Mouse (Mus musculus) liver, postnatal 0 days (tissue): ENCODE data around the gene Ifi213. TPM values are rescaled to one million over a fixed set of nuclear protein-coding genes. Genes with fewer than 3 reads are reported as not detected.
"Not testable (repeated sequence)": the region's sequence is repeated elsewhere in the genome, so short reads cannot be mapped to it uniquely, and the experiment has no call there.

Experiments used
- ATAC-seq: fragments of 200-750 bp; cut with Nextera tagmentation; 2 replicates; pipeline ENCODE4 v1.8.0; 2017; ENCODE audit warnings: mild to moderate bottlenecking, moderate library complexity
- DNase-seq: peaks from one replicate; pipeline ENCODE4 v3.0.0-alpha.2; 2016
- H3K27ac ChIP-seq: fragments of 300-500 bp; sonication (generic); 2 replicates; pipeline ENCODE4 v1.5.1; 2014; ENCODE audit warnings: antibody characterized with exemption, moderate library complexity, mild to moderate bottlenecking, low read depth
- H3K27me3 ChIP-seq: fragments of 300-500 bp; sonication (generic); 2 replicates; pipeline ENCODE4 v1.6.1; 2014; ENCODE audit warnings: low read length, control low read depth, mixed read lengths; ENCODE audit not compliant: insufficient read depth
- H3K36me3 ChIP-seq: fragments of 300-500 bp; sonication (generic); replicated peaks from 2 replicates; pipeline ENCODE4 v1.6.1; 2014; ENCODE audit warnings: mild to moderate bottlenecking, control low read depth, low read length, moderate library complexity, mixed read lengths; ENCODE audit not compliant: insufficient read depth
- H3K4me1 ChIP-seq: fragments of 300-500 bp; sonication (generic); 2 replicates; pipeline ENCODE4 v1.6.1; 2014; ENCODE audit warnings: antibody characterized with exemption, mild to moderate bottlenecking, control low read depth; ENCODE audit not compliant: insufficient read depth
- H3K4me2 ChIP-seq: fragments of 300-500 bp; sonication (generic); 2 replicates; pipeline ENCODE4 v1.6.1; 2014; ENCODE audit warnings: low read depth, mild to moderate bottlenecking, low read length, moderate library complexity, mixed read lengths
- H3K4me3 ChIP-seq: fragments of 300-500 bp; sonication (generic); 2 replicates; pipeline ENCODE4 v1.5.1; 2014; ENCODE audit warnings: low read depth, low read length
- H3K9ac ChIP-seq: fragments of 300-500 bp; sonication (generic); replicated peaks from 2 replicates; pipeline ENCODE4 v1.6.1; 2014; ENCODE audit warnings: mild to moderate bottlenecking, moderate library complexity
- H3K9me3 ChIP-seq: fragments of 300-500 bp; sonication (generic); 2 replicates; pipeline ENCODE4 v1.6.1; 2016; ENCODE audit warnings: mild to moderate bottlenecking, control low read depth, low read length, mixed read lengths
- CTCF ChIP-seq: sonication (generic); IDR thresholded peaks from 2 replicates; pipeline ENCODE4 v1.5.1; 2016; ENCODE audit warnings: antibody characterized with exemption, low read depth
- EP300 ChIP-seq: IDR thresholded peaks from 2 replicates; pipeline ENCODE4 v1.6.1; 2016; ENCODE audit warnings: antibody characterized with exemption, low read depth, mild to moderate bottlenecking
- WGBS: fragments of 180-500 bp; shearing (Covaris S2); extraction: QIAGEN DNeasy Blood & Tissue Kit; methylation state at CpG from one replicate; pipeline ENCODE4 v1.1.7; 2014; ENCODE audit not compliant: insufficient replicate concordance; 5-methylcytosine and 5-hydroxymethylcytosine counted together
- polyA plus RNA-seq: library from polyadenylated mRNA; unstranded; fragments of >200 nt; fragmentation: Nextera tagmentation; extraction: Ambion mirVana; gene quantifications from 2 replicates; pipeline ENCODE4 v1.2.1, GENCODE M21; 2015

Ifi213 gene
- 0.75 and 1.5 TPM in 2 replicates for polyA plus RNA-seq

GRCm38 (mm10) chr1:173598838-173599494, at the start of gene Ifi213:
Gene Ifi213 (minus strand): TSS chr1:173599274.
- H3K27ac ChIP-seq, H3K27me3 ChIP-seq, H3K4me1 ChIP-seq, H3K4me3 ChIP-seq, H3K9me3 ChIP-seq, H3K36me3 ChIP-seq, H3K9ac ChIP-seq, ATAC-seq, DNase-seq, H3K4me2 ChIP-seq: not testable (repeated sequence)
- 51% methylated on average over 3 of the region's 3 CpGs for WGBS

GRCm38 (mm10) chr1:173645393-173645792, 46.3 kb upstream of the Ifi213 start:
- 72% methylated on average over 2 of the region's 2 CpGs for WGBS
- Histone ChIP-seq H3K36me3 (no peaks in the 10 kb centered on the region), H3K4me3 (no peak overlapping the region), H3K4me1 (no peaks in the 10 kb centered on the region), H3K27me3 (no peaks in the 10 kb centered on the region), H3K27ac (no peak overlapping the region), H3K9ac (no peak overlapping the region), H3K4me2 (no peak overlapping the region), H3K9me3 (no peaks in the 10 kb centered on the region)
- no peak for ATAC-seq
- DNase-seq: no peak
- TF ChIP-seq CTCF: no peak
- no peak for TF ChIP-seq EP300

- DNase-seq (no peak), ATAC-seq (no peak)
- Histone ChIP-seq H3K9ac (no peak overlapping the region), H3K4me2 (no peak overlapping the region), H3K36me3 (no peaks in the 10 kb centered on the region), H3K9me3 (no peaks in the 10 kb centered on the region), H3K4me1 (no peaks in the 10 kb centered on the region), H3K27me3 (no peaks in the 10 kb centered on the region), H3K4me3 (no peak overlapping the region; the same call in 1 of the 2 replicates), H3K27ac (no peak overlapping the region)
- WGBS: 49% methylated on average over 5 of the region's 5 CpGs
- TF ChIP-seq CTCF (no peak), EP300 (no peak)
These were observed 35.0 kb upstream of the Ifi213 start for GRCm38 (mm10) chr1:173633969-173634645.

- ATAC-seq: peak; percentile 55
- H3K27ac ChIP-seq: 0 out of 2 replicates have a peak within 1 kb of the TSS, but pooled peaks have one; percentile 39
- not testable (repeated sequence) for H3K4me1 ChIP-seq, H3K36me3 ChIP-seq, H3K4me3 ChIP-seq, H3K9ac ChIP-seq, H3K27me3 ChIP-seq, H3K9me3 ChIP-seq, H3K4me2 ChIP-seq, DNase-seq
- 27% methylated on average over 2 of the region's 2 CpGs for WGBS
These were observed 31.5 kb upstream of the Ifi213 start, which contains the start of gene Ifi209 for GRCm38 (mm10) chr1:173630622-173631021. Gene Ifi209 (plus strand): TSS chr1:173630917.

- Histone ChIP-seq H3K9me3 (no peaks in the 10 kb centered on the region), H3K4me2 (no peak overlapping the region), H3K9ac (no peak overlapping the region), H3K36me3 (no peaks in the 10 kb centered on the region), H3K27me3 (no peaks in the 10 kb centered on the region), H3K27ac (no peak overlapping the region), H3K4me3 (no peak overlapping the region), H3K4me1 (no peaks in the 10 kb centered on the region)
- TF ChIP-seq CTCF (no peak), EP300 (no peak)
- DNase-seq (no peak), ATAC-seq (0 out of 2 replicates have a peak, but pooled peaks have one; percentile 31)
- WGBS: 31% methylated on average over 2 of the region's 2 CpGs
These were observed 27.6 kb upstream of the Ifi213 start for GRCm38 (mm10) chr1:173626686-173627085.

GRCm38 (mm10) chr1:173624052-173624451, 25.0 kb upstream of the Ifi213 start:
- ATAC-seq (no peak), DNase-seq (no peak)
- H3K4me1 ChIP-seq: no peaks in the 10 kb centered on the region
- H3K36me3 ChIP-seq: no peaks in the 10 kb centered on the region
- no peaks in the 10 kb centered on the region for H3K27me3 ChIP-seq
- H3K27ac ChIP-seq: no peak overlapping the region
- H3K4me2 ChIP-seq: no peak overlapping the region
- 68% methylated on average over 2 of the region's 2 CpGs for WGBS
- no peak overlapping the region for H3K9ac ChIP-seq
- H3K9me3 ChIP-seq: no peaks in the 10 kb centered on the region
- H3K4me3 ChIP-seq: no peak overlapping the region
- no peak for TF ChIP-seq EP300
- TF ChIP-seq CTCF: no peak

- DNase-seq: not testable (repeated sequence)
These were observed 23.1 kb upstream of the Ifi213 start for GRCm38 (mm10) chr1:173622216-173622615.

GRCm38 (mm10) chr1:173610291-173610690, 11.2 kb upstream of the Ifi213 start:
- H3K36me3 ChIP-seq, H3K9me3 ChIP-seq, H3K4me1 ChIP-seq, H3K27ac ChIP-seq, H3K9ac ChIP-seq, DNase-seq, H3K4me2 ChIP-seq, ATAC-seq, H3K27me3 ChIP-seq, H3K4me3 ChIP-seq: not testable (repeated sequence)
- WGBS: 77% methylated on average over 3 of the region's 3 CpGs

More at GRCm38 (mm10) chr1:173622216-173622615, 23.1 kb upstream of the Ifi213 start:
- not testable (repeated sequence) for H3K27me3 ChIP-seq, ATAC-seq, H3K36me3 ChIP-seq, H3K9ac ChIP-seq, H3K4me3 ChIP-seq, H3K27ac ChIP-seq, H3K4me2 ChIP-seq, H3K4me1 ChIP-seq, H3K9me3 ChIP-seq
- WGBS: 61% methylated on average over 2 of the region's 2 CpGs

GRCm38 (mm10) chr1:173589698-173590097, 9.4 kb downstream of the Ifi213 start:
- 78% methylated on average over 2 of the region's 2 CpGs for WGBS
- H3K27ac ChIP-seq, DNase-seq, H3K27me3 ChIP-seq, H3K4me2 ChIP-seq, H3K9me3 ChIP-seq, H3K4me1 ChIP-seq, H3K9ac ChIP-seq, H3K4me3 ChIP-seq, H3K36me3 ChIP-seq, ATAC-seq: not testable (repeated sequence)
